Mouse (Mus musculus) E14TG2a.4 (cell line): ENCODE measurements around the gene Lmx1b.

Source experiments
- CTCF ChIP-seq: conservative IDR thresholded peaks from 2 replicates; pipeline ENCODE4 v1.5.1; 2014; ENCODE audit warnings: low read length
- NANOG ChIP-seq: IDR thresholded peaks from 2 replicates; pipeline ENCODE4 v1.6.1; 2014; ENCODE audit warnings: borderline replicate concordance, low read length, mixed read lengths

GRCm38 (mm10) chr2:33631022-33631707 lies 9.1 kb downstream of the Lmx1b start:
- TF ChIP-seq CTCF (no peak), NANOG (no peak)
